Mouse (Mus musculus) heart, postnatal 10 days (tissue): ENCODE measurements around the gene Prm3. TPM values are rescaled to one million over a fixed set of nuclear protein-coding genes. Genes with fewer than 3 reads are reported as not detected.
A peak's percentile ranks its signal among the peaks of the same experiment; 100 is the strongest.

Experiments used
- DNase-seq, 2 experiments: peaks; one replicate each; pipeline ENCODE4 v3.0.0; 2021
- intact Hi-C: fragments of 180-260 bp; cut with DNase I; formaldehyde crosslinking; loops from one replicate; pipeline ENCODE4 v1.15.1; 2025
- total RNA-seq, 2 experiments: library from RNA; stranded (reverse); gene quantifications; 2 replicates each; pipeline ENCODE4 v1.2.3; 2021

Gene Prm3
- not detected for total RNA-seq

- intact Hi-C loops = no loop called here
Measured at GRCm38 (mm10) chr16:10790702-10791101, at the start of gene Prm3. Gene Prm3 (minus strand): TSS chr16:10790914.

GRCm38 (mm10) chr16:10840018-10840417 is 49.3 kb upstream of the Prm3 start:
- no peak for DNase-seq
- intact Hi-C loops = loop anchor here (10.0 kb wide), 2 partner anchors 175 to 565 kb away; no protein-coding TSS in a partner anchor

More at GRCm38 (mm10) chr16:10790702-10791101, at the start of gene Prm3:
- no peak for DNase-seq

GRCm38 (mm10) chr16:10838487-10839245 is 48.0 kb upstream of the Prm3 start:
- peak in 1 of 2 experiments; percentile 49 for DNase-seq
- intact Hi-C loops = no loop called here

GRCm38 (mm10) chr16:10837903-10838302 is 47.2 kb upstream of the Prm3 start:
- no peak for DNase-seq
- intact Hi-C loops = no loop called here

GRCm38 (mm10) chr16:10837250-10837649 is 46.5 kb upstream of the Prm3 start:
- DNase-seq = no peak
- intact Hi-C loops = no loop called here

- intact Hi-C loops = no loop called here
Measured at GRCm38 (mm10) chr16:10836388-10836787, 45.7 kb upstream of the Prm3 start.

GRCm38 (mm10) chr16:10834911-10835587 is 44.3 kb upstream of the Prm3 start, which contains the start of gene Rmi2:
Gene Rmi2 (plus strand): TSS chr16:10835059.
- intact Hi-C loops = no loop called here

More at GRCm38 (mm10) chr16:10836388-10836787, 45.7 kb upstream of the Prm3 start:
- DNase-seq = no peak

GRCm38 (mm10) chr16:10834542-10834910 is 43.8 kb upstream of the Prm3 start:
- DNase-seq = no peak
- intact Hi-C loops = no loop called here

More at GRCm38 (mm10) chr16:10834911-10835587, 44.3 kb upstream of the Prm3 start, which contains the start of gene Rmi2:
- DNase-seq = peak; percentile 90 to 91

GRCm38 (mm10) chr16:10828461-10828805 is 37.7 kb upstream of the Prm3 start:
- intact Hi-C loops = no loop called here
- DNase-seq = no peak

GRCm38 (mm10) chr16:10827766-10828460 is 37.2 kb upstream of the Prm3 start:
- intact Hi-C loops = no loop called here
- no peak for DNase-seq

- intact Hi-C loops = no loop called here
- no peak for DNase-seq
Measured at GRCm38 (mm10) chr16:10827269-10827668, 36.6 kb upstream of the Prm3 start.

- intact Hi-C loops = no loop called here
- no peak for DNase-seq
Measured at GRCm38 (mm10) chr16:10825840-10826239, 35.1 kb upstream of the Prm3 start.

GRCm38 (mm10) chr16:10824536-10824935 is 33.8 kb upstream of the Prm3 start:
- no peak for DNase-seq
- intact Hi-C loops = no loop called here

- DNase-seq = no peak
- intact Hi-C loops = no loop called here
Measured at GRCm38 (mm10) chr16:10821387-10821786, 30.7 kb upstream of the Prm3 start.

GRCm38 (mm10) chr16:10819966-10820365 is 29.3 kb upstream of the Prm3 start:
- intact Hi-C loops = no loop called here
- peak in 1 of 2 experiments; percentile 40 for DNase-seq

GRCm38 (mm10) chr16:10818579-10819135 is 27.9 kb upstream of the Prm3 start:
- DNase-seq = no peak
- intact Hi-C loops = no loop called here

- intact Hi-C loops = no loop called here
Measured at GRCm38 (mm10) chr16:10814864-10815263, 24.1 kb upstream of the Prm3 start.

GRCm38 (mm10) chr16:10813726-10814125 is 23.0 kb upstream of the Prm3 start:
- no peak for DNase-seq

More at GRCm38 (mm10) chr16:10814864-10815263, 24.1 kb upstream of the Prm3 start:
- no peak for DNase-seq

GRCm38 (mm10) chr16:10812865-10813371 is 22.2 kb upstream of the Prm3 start, which contains the start of gene Gm11172:
Gene Gm11172 (plus strand): TSS chr16:10812915.
- DNase-seq = no peak
- intact Hi-C loops = no loop called here

More at GRCm38 (mm10) chr16:10813726-10814125, 23.0 kb upstream of the Prm3 start:
- intact Hi-C loops = no loop called here

GRCm38 (mm10) chr16:10810376-10810775 is 19.7 kb upstream of the Prm3 start:
- no peak for DNase-seq
- intact Hi-C loops = no loop called here
